Mouse (Mus musculus): ENCODE data around the gene Erp29. TPM values are rescaled to one million over a fixed set of nuclear protein-coding genes. Genes with fewer than 3 reads are reported as not detected.

Erp29 gene
- polyA plus RNA-seq, 1 experiment from 2014 or later, result 102 TPM

DNA sequence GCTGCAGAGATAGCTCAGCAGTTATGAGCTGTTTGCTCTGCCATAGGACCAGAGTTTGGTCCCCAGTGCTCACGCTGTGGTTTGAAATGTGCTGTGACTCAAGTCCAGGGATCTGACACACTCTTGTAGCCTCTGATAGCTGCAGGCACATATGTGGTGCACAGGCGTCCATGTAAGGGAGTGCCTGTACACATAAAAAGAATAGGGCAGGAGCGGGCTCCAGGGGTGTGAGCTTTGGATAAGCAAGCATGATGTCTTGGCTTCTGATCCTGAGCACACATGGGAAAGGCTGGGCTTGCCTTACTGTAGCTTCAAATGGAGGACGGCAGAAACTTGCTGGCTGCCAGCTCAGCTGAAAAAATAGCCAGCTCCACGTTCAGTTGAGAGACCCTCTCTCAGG is 56.7 kb downstream of the Erp29 start:
- WGBS, result 88% methylated on average over 5 of the region's 5 CpGs
- Histone ChIP-seq H3K9me3 (replicated peaks; ENCODE audit: control insufficient read depth, low read length) (no peaks in the 10 kb centered on the region), H3K4me2 (ENCODE audit: low read depth, low read length) (no peak overlapping the region), H3K4me1 (ENCODE audit: control insufficient read depth, insufficient read depth, low read length) (no peaks in the 10 kb centered on the region; the same call in 1 of the 2 replicates), H3K4me3 (ENCODE audit: low read depth, low read length) (no peak overlapping the region), H3K9ac (replicated peaks; ENCODE audit: low read length) (no peak overlapping the region), H3K36me3 (replicated peaks; ENCODE audit: control insufficient read depth, insufficient read depth, low read depth, low read length) (no peaks in the 10 kb centered on the region), H3K27me3 (ENCODE audit: control insufficient read depth, insufficient read depth, low read length) (no peaks in the 10 kb centered on the region), H3K27ac (replicated peaks; ENCODE audit: low read depth, low read length) (no peak overlapping the region)
- DNase-seq (ENCODE audit: low spot score) (no peak), ATAC-seq (replicated peaks; ENCODE audit: insufficient number of reproducible peaks, low FRiP score, low TSS enrichment, low read depth) (no peak)

DNA sequence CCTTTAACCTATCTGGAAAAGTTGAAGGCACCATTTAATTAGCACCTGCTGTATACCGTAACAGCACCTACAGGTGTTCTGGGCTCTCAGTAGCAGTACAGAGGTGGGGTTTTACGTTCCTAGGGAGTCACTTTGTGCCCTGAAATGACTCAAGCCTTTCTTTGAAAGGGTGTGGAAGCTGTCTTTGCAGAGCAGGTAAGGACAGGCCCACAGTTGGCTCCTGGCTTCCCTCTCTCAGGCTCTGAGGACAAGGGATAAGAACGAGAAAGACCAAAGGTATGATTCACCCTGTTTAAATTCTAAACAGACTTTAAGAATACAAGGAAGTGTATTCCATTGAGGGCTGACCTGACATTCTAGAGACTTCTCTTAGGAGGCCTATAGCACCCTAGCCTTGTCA is 58.9 kb downstream of the Erp29 start:
- H3K9ac ChIP-seq (replicated peaks; ENCODE audit: low read length), result no peak overlapping the region
- no peak overlapping the region for H3K27ac ChIP-seq (replicated peaks; ENCODE audit: low read depth, low read length)
- DNase-seq (ENCODE audit: low spot score), result no peak
- H3K9me3 ChIP-seq (replicated peaks; ENCODE audit: control insufficient read depth, low read length), result no peaks in the 10 kb centered on the region
- no peak for ATAC-seq (replicated peaks; ENCODE audit: insufficient number of reproducible peaks, low FRiP score, low TSS enrichment, low read depth)
- no peak overlapping the region for H3K4me2 ChIP-seq (ENCODE audit: low read depth, low read length)
- H3K4me1 ChIP-seq (ENCODE audit: control insufficient read depth, insufficient read depth, low read length), result no peaks in the 10 kb centered on the region
- 82% methylated on average over 3 of the region's 3 CpGs for WGBS
- no peaks in the 10 kb centered on the region for H3K27me3 ChIP-seq (ENCODE audit: control insufficient read depth, insufficient read depth, low read length)
- no peaks in the 10 kb centered on the region for H3K36me3 ChIP-seq (replicated peaks; ENCODE audit: control insufficient read depth, insufficient read depth, low read depth, low read length)
- H3K4me3 ChIP-seq (ENCODE audit: low read depth, low read length), result no peak overlapping the region

DNA sequence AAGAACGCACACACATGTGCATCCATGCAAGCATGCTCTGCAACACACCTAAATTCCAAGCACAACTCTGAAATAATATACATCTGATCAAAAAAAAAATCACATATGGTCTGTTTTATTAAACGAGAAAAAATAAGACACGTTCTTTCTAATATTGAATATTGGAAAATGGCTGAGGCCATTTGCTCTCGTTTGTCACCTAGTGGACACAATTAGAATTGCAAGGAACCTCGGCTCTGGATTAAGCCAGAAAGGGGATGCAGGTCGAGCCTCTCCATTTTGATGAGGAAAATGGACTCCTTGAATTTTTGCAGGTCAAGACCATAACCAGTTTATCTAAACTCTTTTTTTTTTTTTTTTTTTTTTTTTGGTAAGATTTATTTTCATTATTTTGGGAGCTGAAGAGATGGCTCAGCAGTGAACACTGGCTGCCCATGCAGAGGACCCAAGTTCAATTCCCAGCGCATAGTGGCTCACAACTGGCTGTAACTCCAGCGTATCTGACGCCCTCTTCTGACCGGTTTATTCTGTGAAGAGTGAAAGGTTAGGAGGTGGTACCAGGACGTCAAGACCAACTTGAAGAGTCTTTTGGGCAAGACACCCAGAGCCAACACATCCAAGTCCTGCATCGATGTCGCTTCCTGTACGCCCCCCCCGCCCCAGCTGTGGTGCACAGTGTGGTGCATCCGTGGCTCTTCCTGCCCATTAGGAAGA is 59.5 kb downstream of the Erp29 start:
- Histone ChIP-seq H3K9ac (replicated peaks; ENCODE audit: low read length) (no peak overlapping the region), H3K27me3 (ENCODE audit: control insufficient read depth, insufficient read depth, low read length) (no peaks in the 10 kb centered on the region), H3K4me2 (ENCODE audit: low read depth, low read length) (no peak overlapping the region), H3K4me1 (ENCODE audit: control insufficient read depth, insufficient read depth, low read length) (no peaks in the 10 kb centered on the region), H3K9me3 (replicated peaks; ENCODE audit: control insufficient read depth, low read length) (no peaks in the 10 kb centered on the region), H3K4me3 (ENCODE audit: low read depth, low read length) (no peak overlapping the region), H3K36me3 (replicated peaks; ENCODE audit: control insufficient read depth, insufficient read depth, low read depth, low read length) (no peaks in the 10 kb centered on the region), H3K27ac (replicated peaks; ENCODE audit: low read depth, low read length) (no peak overlapping the region)
- 62% methylated on average over 16 of the region's 16 CpGs for WGBS
- DNase-seq (ENCODE audit: low spot score) (peak; percentile 78), ATAC-seq (replicated peaks; ENCODE audit: insufficient number of reproducible peaks, low FRiP score, low TSS enrichment, low read depth) (no peak)

DNA sequence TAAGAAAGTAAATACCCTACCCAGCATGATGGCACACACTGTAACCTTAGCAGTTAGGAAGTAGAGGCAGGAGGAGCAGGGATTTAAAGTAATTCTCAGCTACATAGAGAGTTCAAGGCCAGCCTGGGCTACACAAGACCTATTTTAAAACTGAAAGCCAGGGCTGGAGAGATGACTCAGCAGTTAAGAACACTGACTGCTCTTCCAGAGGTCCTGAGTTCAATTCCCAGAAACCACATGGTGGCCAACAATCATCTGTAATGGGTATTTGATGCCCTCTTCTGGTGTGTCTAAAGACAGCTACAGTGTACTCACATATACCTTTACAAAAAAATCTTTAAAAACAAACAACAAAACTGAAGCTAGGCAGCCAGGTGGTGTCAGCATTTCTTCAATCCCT is 62.6 kb downstream of the Erp29 start:
- no peak for DNase-seq (ENCODE audit: low spot score)
- H3K27me3 ChIP-seq (ENCODE audit: control insufficient read depth, insufficient read depth, low read length), result no peaks in the 10 kb centered on the region
- no peaks in the 10 kb centered on the region for H3K9me3 ChIP-seq (replicated peaks; ENCODE audit: control insufficient read depth, low read length)
- no peaks in the 10 kb centered on the region for H3K36me3 ChIP-seq (replicated peaks; ENCODE audit: control insufficient read depth, insufficient read depth, low read depth, low read length)
- no peak for ATAC-seq (replicated peaks; ENCODE audit: insufficient number of reproducible peaks, low FRiP score, low TSS enrichment, low read depth)
- no peaks in the 10 kb centered on the region for H3K4me1 ChIP-seq (ENCODE audit: control insufficient read depth, insufficient read depth, low read length)
- H3K4me2 ChIP-seq (ENCODE audit: low read depth, low read length), result no peak overlapping the region
- no peak overlapping the region for H3K27ac ChIP-seq (replicated peaks; ENCODE audit: low read depth, low read length)
- H3K4me3 ChIP-seq (ENCODE audit: low read depth, low read length), result no peak overlapping the region
- no peak overlapping the region for H3K9ac ChIP-seq (replicated peaks; ENCODE audit: low read length)

DNA sequence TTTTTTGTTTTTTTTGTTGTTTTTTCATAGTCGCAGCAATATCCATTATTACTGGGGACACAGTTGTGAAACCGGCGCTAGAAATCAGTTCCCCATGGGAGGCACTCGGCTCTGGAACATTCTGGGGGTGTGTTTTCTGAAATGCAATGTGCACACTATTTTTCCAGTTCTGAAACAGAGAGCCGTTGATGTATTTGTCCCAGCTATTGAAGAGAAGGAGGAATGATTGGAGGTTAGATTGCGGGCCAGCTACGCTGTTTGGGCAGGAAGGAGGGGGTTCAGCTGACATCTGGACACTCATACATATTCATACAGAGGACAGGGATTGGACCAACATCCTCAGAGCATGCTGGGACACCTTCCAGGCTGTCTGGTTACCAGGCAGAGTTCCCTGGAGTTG is 63.2 kb downstream of the Erp29 start:
- no peak for DNase-seq (ENCODE audit: low spot score)
- Histone ChIP-seq H3K27me3 (ENCODE audit: control insufficient read depth, insufficient read depth, low read length) (no peaks in the 10 kb centered on the region), H3K9ac (replicated peaks; ENCODE audit: low read length) (no peak overlapping the region), H3K27ac (replicated peaks; ENCODE audit: low read depth, low read length) (no peak overlapping the region), H3K9me3 (replicated peaks; ENCODE audit: control insufficient read depth, low read length) (no peaks in the 10 kb centered on the region), H3K4me1 (ENCODE audit: control insufficient read depth, insufficient read depth, low read length) (no peaks in the 10 kb centered on the region), H3K36me3 (replicated peaks; ENCODE audit: control insufficient read depth, insufficient read depth, low read depth, low read length) (no peaks in the 10 kb centered on the region), H3K4me3 (ENCODE audit: low read depth, low read length) (no peak overlapping the region), H3K4me2 (ENCODE audit: low read depth, low read length) (no peak overlapping the region)
- ATAC-seq (replicated peaks; ENCODE audit: insufficient number of reproducible peaks, low FRiP score, low TSS enrichment, low read depth), result no peak
- 57% methylated on average over 7 of the region's 7 CpGs for WGBS

DNA sequence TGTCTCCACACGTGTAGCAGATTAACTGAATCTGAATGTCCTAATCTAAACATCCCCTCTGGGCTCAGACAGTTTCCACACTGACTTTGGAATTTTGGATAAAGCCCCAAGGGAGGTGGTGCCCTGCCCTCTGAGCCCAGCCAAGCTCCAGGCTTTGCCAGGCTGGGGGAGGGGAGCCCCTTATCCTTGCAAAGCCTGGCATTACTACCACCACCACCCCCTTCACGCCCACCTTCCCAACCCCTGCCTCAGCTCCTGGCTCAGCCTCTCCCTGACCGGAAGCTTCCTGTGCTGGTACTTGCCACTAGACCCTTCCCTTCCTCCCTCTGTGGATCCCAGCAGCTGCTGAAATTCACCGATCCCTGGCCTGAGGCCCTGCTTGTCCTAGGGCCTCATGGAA is 65.2 kb downstream of the Erp29 start:
- Histone ChIP-seq H3K4me1 (ENCODE audit: control insufficient read depth, insufficient read depth, low read length) (no peaks in the 10 kb centered on the region), H3K9me3 (replicated peaks; ENCODE audit: control insufficient read depth, low read length) (no peaks in the 10 kb centered on the region), H3K27ac (replicated peaks; ENCODE audit: low read depth, low read length) (no peak overlapping the region), H3K4me2 (ENCODE audit: low read depth, low read length) (no peak overlapping the region), H3K4me3 (ENCODE audit: low read depth, low read length) (no peak overlapping the region), H3K9ac (replicated peaks; ENCODE audit: low read length) (no peak overlapping the region; the same call in 1 of the 2 replicates), H3K36me3 (replicated peaks; ENCODE audit: control insufficient read depth, insufficient read depth, low read depth, low read length) (no peaks in the 10 kb centered on the region), H3K27me3 (ENCODE audit: control insufficient read depth, insufficient read depth, low read length) (no peaks in the 10 kb centered on the region)
- ATAC-seq (replicated peaks; ENCODE audit: insufficient number of reproducible peaks, low FRiP score, low TSS enrichment, low read depth), result no peak
- DNase-seq (ENCODE audit: low spot score), result no peak
- 33% methylated on average over 4 of the region's 4 CpGs for WGBS

DNA sequence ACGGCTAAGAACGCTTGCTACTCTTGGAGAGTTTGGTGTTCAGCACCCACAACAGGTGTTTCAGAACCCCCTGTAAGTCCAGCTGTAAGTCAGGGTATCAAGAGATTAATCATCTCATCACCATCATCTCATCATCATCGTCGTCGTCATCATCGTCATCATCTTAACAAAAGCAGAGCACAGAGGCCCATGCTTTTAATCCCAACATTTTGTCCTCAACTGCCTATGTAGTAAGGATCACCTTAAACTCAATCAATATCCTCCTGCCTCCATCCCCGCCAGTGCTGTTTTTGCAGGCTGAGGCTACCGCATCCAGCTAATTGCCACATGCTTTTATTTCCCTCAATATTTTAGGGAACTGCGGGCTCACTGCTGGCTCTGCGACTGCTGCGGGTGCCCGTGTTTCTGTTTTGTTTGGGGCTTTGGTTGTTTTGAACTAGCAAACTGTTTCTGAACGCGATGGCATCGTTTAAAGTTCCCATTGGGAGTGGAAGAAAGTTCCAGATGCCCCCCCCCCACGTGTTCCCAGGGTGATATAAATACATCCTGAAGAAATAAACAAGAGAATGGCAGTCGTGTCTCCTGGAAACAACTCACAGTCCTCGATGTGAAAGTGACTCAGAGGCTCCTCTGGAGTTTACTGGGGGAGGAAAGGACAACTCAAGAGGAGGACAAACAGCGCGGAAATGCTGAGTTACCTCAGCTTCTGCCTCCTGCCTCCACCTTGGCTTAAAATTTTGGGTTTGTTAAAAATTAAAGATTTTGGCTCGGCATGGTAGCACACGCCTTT is 66.0 kb downstream of the Erp29 start:
- Histone ChIP-seq H3K4me3 (ENCODE audit: low read depth, low read length) (peak overlapping the region; percentile 76), H3K9me3 (replicated peaks; ENCODE audit: control insufficient read depth, low read length) (no peaks in the 10 kb centered on the region), H3K27ac (replicated peaks; ENCODE audit: low read depth, low read length) (no peak overlapping the region), H3K27me3 (ENCODE audit: control insufficient read depth, insufficient read depth, low read length) (no peaks in the 10 kb centered on the region), H3K4me2 (ENCODE audit: low read depth, low read length) (peak overlapping the region; percentile 78), H3K36me3 (replicated peaks; ENCODE audit: control insufficient read depth, insufficient read depth, low read depth, low read length) (no peaks in the 10 kb centered on the region; the same call in 1 of the 2 replicates), H3K4me1 (ENCODE audit: control insufficient read depth, insufficient read depth, low read length) (no peaks in the 10 kb centered on the region), H3K9ac (replicated peaks; ENCODE audit: low read length) (0 out of 2 replicates have a peak overlapping the region, but pooled peaks have one; percentile 6)
- WGBS, result 31% methylated on average over 22 of the region's 22 CpGs
- ATAC-seq (replicated peaks; ENCODE audit: insufficient number of reproducible peaks, low FRiP score, low TSS enrichment, low read depth) (no peak), DNase-seq (ENCODE audit: low spot score) (no peak)

DNA sequence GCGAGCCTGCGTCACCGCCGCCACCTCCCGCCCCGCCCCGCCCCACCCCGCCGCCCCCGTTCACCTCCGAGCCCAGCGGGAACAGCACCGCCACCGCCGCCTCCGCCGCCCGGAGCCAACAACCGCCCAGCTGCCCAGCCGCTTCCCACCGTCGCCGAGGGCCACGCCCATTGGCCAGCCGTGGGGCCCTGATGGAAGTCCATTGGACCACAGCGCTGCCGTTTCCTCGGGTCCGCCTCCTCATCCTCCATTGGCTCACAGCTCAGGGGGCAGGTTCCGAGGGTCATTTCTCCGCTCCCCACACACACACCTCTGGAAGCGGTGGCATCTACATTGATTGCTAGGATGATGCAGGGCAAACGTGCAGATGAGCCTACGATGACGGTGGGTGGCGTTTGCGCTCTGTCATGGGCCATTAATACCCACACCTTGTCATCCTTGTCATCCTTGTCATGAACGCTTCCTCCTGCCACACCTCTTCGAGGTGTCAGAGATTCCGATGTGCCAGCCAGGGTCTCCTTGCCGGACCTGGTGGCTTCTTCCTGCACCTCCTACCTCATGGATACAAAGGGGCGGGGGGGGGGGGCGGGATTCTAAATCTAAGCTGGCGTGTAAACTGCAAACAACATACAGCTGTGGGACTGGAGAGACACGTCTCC is 66.7 kb downstream of the Erp29 start, which contains the start of gene Trafd1:
Gene Trafd1, minus strand, starts transcription at position 172 of the 659 bp plus-strand sequence.
- Histone ChIP-seq H3K4me1 (ENCODE audit: control insufficient read depth, insufficient read depth, low read length) (no peaks in the 10 kb centered on the region), H3K4me2 (ENCODE audit: low read depth, low read length) (peak within 1 kb of the TSS; percentile 78), H3K36me3 (replicated peaks; ENCODE audit: control insufficient read depth, insufficient read depth, low read depth, low read length) (peaks cover 3% of the 10 kb centered on the region), H3K4me3 (ENCODE audit: low read depth, low read length) (peak within 1 kb of the TSS; percentile 76), H3K9me3 (replicated peaks; ENCODE audit: control insufficient read depth, low read length) (no peaks in the 10 kb centered on the region), H3K27me3 (ENCODE audit: control insufficient read depth, insufficient read depth, low read length) (no peaks in the 10 kb centered on the region), H3K27ac (replicated peaks; ENCODE audit: low read depth, low read length) (peak within 1 kb of the TSS; percentile 62), H3K9ac (replicated peaks; ENCODE audit: low read length) (peak within 1 kb of the TSS; percentile 83)
- DNase-seq (ENCODE audit: low spot score) (peak; percentile 97), ATAC-seq (replicated peaks; ENCODE audit: insufficient number of reproducible peaks, low FRiP score, low TSS enrichment, low read depth) (peak; percentile 94)
- 1% methylated on average over 36 of the region's 45 CpGs for WGBS

All from embryonic facial prominence, embryonic 11.5 days (tissue).